Mouse (Mus musculus) left cerebral cortex, postnatal 25 days (tissue): ENCODE data around the gene Insig1. TPM values are rescaled to one million over a fixed set of nuclear protein-coding genes. Genes with fewer than 3 reads are reported as not detected.

ENCODE experiments used
- DNase-seq, 2 experiments: peaks; one replicate each; pipeline ENCODE4 v3.0.0; 2022; ENCODE audit warnings: low spot score in 2 of 2, mixed read lengths in 1 of 2
- intact Hi-C: fragments of 180-260 bp; cut with DNase I; formaldehyde crosslinking; loops from one replicate; pipeline ENCODE4 v1.15.1; 2025
- total RNA-seq, 2 experiments: library from RNA; stranded (reverse); gene quantifications; 2 replicates each; pipeline ENCODE4 v1.2.3; 2021

Insig1 gene
- total RNA-seq, 2 experiments from 2014 or later = 68.1 to 74.9 TPM

- intact Hi-C loops = no loop called here
- no peak for DNase-seq
Measured at GRCm38 (mm10) chr5:28107974-28108373, 36.8 kb downstream of the Insig1 start.

- intact Hi-C loops = no loop called here
- no peak for DNase-seq
Measured at GRCm38 (mm10) chr5:28110881-28111280, 39.7 kb downstream of the Insig1 start.

GRCm38 (mm10) chr5:28117251-28117880 is 46.2 kb downstream of the Insig1 start:
- DNase-seq = no peak
- intact Hi-C loops = no loop called here

- intact Hi-C loops = no loop called here
- no peak for DNase-seq
Measured at GRCm38 (mm10) chr5:28117882-28118530, 46.8 kb downstream of the Insig1 start.

- no peak for DNase-seq
- intact Hi-C loops = no loop called here
Measured at GRCm38 (mm10) chr5:28118531-28118925, 47.4 kb downstream of the Insig1 start.

- DNase-seq = no peak
- intact Hi-C loops = no loop called here
Measured at GRCm38 (mm10) chr5:28119576-28119975, 48.4 kb downstream of the Insig1 start.

GRCm38 (mm10) chr5:28122491-28123454 is 51.6 kb downstream of the Insig1 start:
- intact Hi-C loops = loop anchor here (5.0 kb wide), 2 partner anchors 90 to 1350 kb away; no protein-coding TSS in a partner anchor
- DNase-seq = peak; percentile 29 to 30

- DNase-seq = no peak
- intact Hi-C loops = loop anchor here (5.0 kb wide), 2 partner anchors 89 to 1349 kb away; no protein-coding TSS in a partner anchor
Measured at GRCm38 (mm10) chr5:28123455-28123825, 52.3 kb downstream of the Insig1 start.

- DNase-seq = no peak
- intact Hi-C loops = loop anchor here (2.0 to 5.0 kb wide), 3 partner anchors 44 to 1348 kb away; no protein-coding TSS in a partner anchor
Measured at GRCm38 (mm10) chr5:28124321-28125230, 53.4 kb downstream of the Insig1 start.

Other genes with a start within 250 kb of the Insig1 start
- gene Htr5a, start 229.2 kb upstream of the Insig1 start, total RNA-seq = 10 to 100 TPM; 13.8 to 14.3 TPM
- gene En2, start 94.3 kb downstream of the Insig1 start, total RNA-seq = under 1 TPM; 0.14 to 0.25 TPM
- gene Cnpy1, start 174.4 kb downstream of the Insig1 start, total RNA-seq = not detected
- gene Rbm33, start 245.8 kb downstream of the Insig1 start, total RNA-seq = 10 to 100 TPM; 63.8 to 70.7 TPM